Mouse (Mus musculus) stomach, postnatal 0 days (tissue): ENCODE measurements at regions not wholly inside any gene's neighbourhood (a gene's known extent, or its start where the extent isn't known, plus 50 kb on each side); places are given as distances from the start of the nearest gene placed in this dataset.

ENCODE experiments used
- CTCF ChIP-seq: IDR thresholded peaks from 2 replicates; pipeline ENCODE4 v1.5.1; 2016; ENCODE audit warnings: antibody characterized with exemption, low read depth, mild to moderate bottlenecking, moderate library complexity
- EP300 ChIP-seq: optimal IDR thresholded peaks from 2 replicates; pipeline ENCODE3; 2016; ENCODE audit warnings: antibody characterized with exemption

DNA sequence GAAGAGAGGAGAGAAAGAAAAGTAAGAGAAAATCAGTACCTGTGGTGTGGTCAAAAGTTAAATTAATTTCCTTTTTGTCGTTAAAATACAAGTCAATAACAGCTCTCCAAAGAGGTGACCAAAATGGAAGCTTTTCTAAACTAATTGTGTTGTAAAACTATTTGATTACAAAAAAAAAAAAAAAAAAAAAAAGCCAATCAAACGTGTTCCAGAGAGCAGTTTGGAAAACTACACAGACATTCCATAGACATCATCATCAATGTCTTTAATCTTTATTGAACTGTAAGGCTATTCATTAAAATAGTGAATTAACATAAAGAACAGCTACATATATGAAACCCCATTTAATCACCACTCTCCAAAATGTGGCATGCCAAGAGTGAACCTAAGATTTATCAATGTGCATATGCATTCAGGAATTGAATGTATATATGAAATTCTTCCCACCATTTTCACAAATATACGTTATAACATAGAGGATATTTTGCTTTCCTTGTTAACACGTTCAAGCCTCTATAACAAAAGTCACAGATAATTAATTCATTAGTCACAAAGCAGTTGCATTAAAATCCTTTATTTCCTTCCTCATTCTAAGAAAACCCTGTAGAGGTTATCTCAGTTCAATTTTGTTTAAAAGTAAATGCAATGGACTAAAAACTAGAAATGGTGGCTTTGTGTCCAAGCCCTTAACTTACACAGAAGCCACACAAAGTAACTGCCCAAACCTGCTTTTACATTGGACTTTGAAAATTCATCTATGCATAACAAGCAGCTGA is 545.3 kb upstream of the Cited2 start:
- TF ChIP-seq CTCF (no peak), EP300 (no peak)
